Mouse (Mus musculus): ENCODE results near the gene Pdgfa. TPM values are rescaled to one million over a fixed set of nuclear protein-coding genes. Genes with fewer than 3 reads are reported as not detected.

The Pdgfa gene
- total RNA-seq, 2 experiments from 2014 or later, result 20.1 to 33.5 TPM

- DNase-seq, result peak; percentile 73
Observed at GRCm38 (mm10) chr5:138994786-138995720, 2.1 kb downstream of the Pdgfa start.

GRCm38 (mm10) chr5:138994108-138994785 is 2.9 kb downstream of the Pdgfa start:
- peak; percentile 43 for DNase-seq

GRCm38 (mm10) chr5:138993371-138994107 is 3.6 kb downstream of the Pdgfa start:
- no peak for DNase-seq

GRCm38 (mm10) chr5:138992611-138993370 is 4.4 kb downstream of the Pdgfa start:
- DNase-seq, result peak; percentile 42

GRCm38 (mm10) chr5:138991734-138992133 is 5.4 kb downstream of the Pdgfa start:
- no peak for DNase-seq

DNA sequence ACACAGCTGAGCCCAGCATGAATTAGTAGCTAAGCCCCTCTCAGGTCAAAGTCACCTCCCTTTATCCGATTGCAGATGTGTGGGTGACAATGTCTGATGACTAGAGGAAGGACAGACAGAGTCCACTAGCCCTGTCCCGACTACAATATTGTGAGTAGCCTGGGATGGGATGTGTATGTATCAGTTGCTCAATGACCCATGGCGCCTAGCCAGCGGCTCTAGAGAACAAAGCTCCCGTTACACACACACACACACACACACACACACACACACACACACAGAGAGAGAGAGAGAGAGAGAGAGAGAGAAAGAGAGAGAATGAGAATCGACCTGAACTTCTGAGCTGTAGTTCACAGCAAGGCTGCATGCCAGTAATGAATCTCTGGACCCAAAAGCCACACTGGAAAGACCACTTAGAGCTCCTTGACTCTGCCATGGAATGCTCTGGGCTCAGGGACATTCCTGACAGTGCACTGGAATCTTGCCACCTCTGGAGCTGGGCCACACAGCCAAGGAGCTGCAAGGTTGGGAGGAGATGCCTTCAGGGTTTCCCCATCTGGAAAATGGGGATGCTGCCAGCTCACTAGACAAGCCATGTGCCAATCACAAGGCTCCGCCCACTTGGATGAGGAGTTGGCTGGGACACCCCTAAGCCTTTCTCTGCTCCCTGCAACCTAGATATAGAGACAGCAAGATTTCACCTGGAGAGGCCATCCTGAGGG is 6.3 kb downstream of the Pdgfa start:
- peak; percentile 69 for DNase-seq

GRCm38 (mm10) chr5:138989567-138989966 is 7.6 kb downstream of the Pdgfa start:
- DNase-seq, result no peak

- DNase-seq, result peak; percentile 56
Observed at GRCm38 (mm10) chr5:138988764-138989163, 8.4 kb downstream of the Pdgfa start.

DNA sequence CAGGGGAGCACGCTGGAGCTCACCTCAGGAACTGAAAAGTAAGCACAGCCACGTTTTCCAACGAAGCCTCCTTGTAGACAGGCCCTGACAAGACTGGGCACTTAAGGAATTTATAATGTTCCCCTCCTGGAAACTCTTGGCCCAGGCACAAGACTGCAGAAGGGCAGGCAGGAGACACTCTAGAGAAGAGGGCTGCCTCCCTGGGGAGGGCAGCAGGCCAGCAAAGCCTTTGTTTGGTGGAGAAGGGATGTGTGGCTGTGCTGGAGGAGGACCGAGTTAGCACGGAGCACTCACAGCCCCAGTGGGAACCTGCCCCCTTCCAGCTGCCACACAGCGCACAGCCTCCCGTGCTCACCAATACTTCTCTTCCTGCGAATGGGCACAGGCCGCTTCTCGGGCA is 9.2 kb downstream of the Pdgfa start:
- DNase-seq, result no peak

DNA sequence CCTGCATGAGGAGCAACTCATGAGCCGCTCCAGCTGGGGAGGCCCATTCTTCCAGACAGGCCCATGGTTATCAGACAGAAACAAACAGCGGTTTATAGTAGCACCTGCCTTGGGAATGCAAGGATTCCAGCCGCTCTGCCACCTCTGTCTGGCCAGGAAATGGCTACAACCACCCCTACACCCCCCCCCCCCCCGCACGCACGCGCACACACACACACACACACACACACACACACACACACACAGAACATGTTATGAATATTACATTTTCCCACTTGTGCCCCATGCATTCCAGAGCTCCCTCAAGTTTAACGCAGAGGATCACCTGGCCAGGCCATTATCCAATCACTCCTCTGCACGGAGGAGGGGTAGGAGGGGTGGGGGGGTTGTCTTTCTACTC is 15.2 kb downstream of the Pdgfa start:
- no peak for DNase-seq

- no peak for DNase-seq
Observed at GRCm38 (mm10) chr5:138980608-138981007, 16.6 kb downstream of the Pdgfa start.

- DNase-seq, result no peak
Observed at GRCm38 (mm10) chr5:138979840-138980239, 17.3 kb downstream of the Pdgfa start.

- no peak for DNase-seq
Observed at GRCm38 (mm10) chr5:138977759-138978158, 19.4 kb downstream of the Pdgfa start.

- no peak for DNase-seq
Observed at GRCm38 (mm10) chr5:138974911-138975485, 22.2 kb downstream of the Pdgfa start.

DNA sequence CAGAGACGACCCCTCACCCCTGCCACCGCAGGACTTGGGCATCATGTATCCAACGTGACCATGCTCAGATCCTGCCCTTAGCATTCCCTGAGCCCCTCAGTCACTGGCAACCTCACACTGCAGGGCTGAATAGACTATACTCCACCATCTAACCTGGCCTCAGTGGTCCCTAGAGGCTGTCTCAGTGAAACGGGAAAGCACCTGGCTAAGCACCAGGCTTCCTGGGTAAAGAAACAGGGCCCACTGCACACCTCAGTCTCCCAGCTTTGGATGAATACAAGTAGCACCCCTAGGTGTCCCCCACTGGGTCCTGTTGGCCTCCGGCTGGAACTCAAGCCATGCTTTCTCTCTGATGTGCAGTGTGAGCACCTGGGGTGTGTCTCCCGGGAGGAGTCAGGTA is 23.7 kb downstream of the Pdgfa start:
- DNase-seq, result no peak

- no peak for DNase-seq
Observed at GRCm38 (mm10) chr5:138971405-138971804, 25.8 kb downstream of the Pdgfa start.

DNA sequence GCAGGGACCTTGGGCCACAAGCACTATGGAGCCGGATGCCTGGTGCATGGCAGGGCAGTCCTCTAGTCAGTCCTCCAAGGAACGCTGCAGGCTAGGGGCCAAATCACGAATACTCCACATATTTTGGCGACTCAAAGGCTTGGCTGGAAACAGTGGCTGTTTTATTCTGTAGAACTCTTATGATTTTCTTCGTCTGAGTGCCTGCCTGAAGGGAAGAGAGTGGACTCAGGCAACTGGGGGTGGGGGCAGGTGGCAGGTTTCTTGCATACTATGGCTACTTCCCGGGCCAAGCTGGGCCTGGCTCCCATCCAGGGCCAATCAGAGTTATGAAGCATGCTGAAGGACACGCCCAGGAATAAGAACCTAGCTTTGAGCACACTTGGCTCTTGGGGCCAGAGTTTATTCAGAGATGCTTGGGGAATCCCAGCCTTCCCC is 27.1 kb downstream of the Pdgfa start:
- peak; percentile 62 for DNase-seq

DNA sequence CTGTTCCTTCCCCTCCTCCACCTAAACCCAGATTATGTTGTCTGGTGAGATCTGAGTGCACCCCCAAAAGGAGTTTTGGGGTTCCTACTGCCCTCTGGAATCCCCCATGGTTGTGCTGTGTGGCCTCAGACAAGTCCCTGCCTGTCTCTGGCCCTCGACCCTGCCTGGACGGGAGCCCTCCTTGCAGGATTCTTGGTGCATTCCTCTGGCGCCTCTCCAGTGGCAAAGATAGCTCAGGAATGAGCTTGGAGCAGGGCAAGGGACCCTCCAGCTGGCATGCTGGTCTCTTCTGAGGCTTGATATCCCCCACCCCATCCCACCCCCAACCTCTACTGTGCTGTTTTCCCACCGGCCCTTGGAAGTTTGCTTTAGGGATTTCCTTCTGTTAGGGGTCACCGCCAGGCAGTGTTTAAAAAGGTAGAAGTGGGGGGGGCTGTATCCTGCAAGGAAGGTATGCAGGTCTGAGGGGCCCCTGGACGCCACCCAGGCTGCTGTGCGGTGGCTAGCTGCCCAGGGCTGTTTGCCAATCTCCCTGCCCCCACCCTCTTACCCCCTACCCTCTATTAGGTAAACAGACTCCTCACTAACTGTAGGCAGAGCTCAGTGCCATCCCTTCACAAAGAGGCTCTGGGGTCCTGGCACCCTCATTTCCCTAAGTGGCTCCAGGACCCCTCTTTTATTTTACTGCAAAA is 31.0 kb downstream of the Pdgfa start:
- DNase-seq, result no peak

- no peak for DNase-seq
Observed at GRCm38 (mm10) chr5:138965590-138965989, 31.6 kb downstream of the Pdgfa start.

GRCm38 (mm10) chr5:138956427-138956833 is 40.7 kb downstream of the Pdgfa start:
- no peak for DNase-seq

Data from gastrocnemius, postnatal 10 days (tissue).